Comparison of ENCODE assay signal across 15 mouse cellular contexts in the genomic region with DNA sequence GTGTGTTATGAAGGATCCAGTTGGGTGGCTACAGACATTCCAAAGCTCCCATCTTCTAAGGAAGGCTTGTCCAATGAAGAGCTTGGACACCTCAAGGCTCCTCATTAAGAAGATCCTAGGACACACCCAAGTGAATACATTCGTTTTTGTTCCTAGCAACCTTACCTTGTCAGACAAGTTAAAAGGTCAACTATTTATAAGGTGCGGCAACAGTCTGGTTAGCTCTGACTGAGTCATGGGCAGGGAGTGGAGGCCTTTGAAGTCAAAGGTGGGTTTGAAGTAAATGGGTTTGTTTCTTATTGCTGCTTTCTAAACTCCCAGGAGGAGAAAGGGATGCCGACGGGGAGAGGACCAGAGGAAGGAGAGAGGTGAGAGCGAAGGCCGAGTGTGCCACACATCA.
"Had no signal": no experiment of that assay in that cellular context is flagged by ENCODE, and none has a peak within 500 bp of the region (broad histone marks: within the 10 kb centered on the region; RNA-seq: fewer than 3 reads in every experiment).

No protein-coding gene starts in this region.

- H3K27me3 ChIP-seq: liver, embryonic 15.5 days; midbrain, embryonic 12.5 days; neural tube, embryonic 13.5 days had no signal

- H3K4me3 ChIP-seq: layer of hippocampus, adult 2 months; liver, embryonic 15.5 days; midbrain, embryonic 12.5 days; neural tube, embryonic 13.5 days had no signal

- ATAC-seq: midbrain, embryonic 16.5 days had no signal

- H3K9ac ChIP-seq: liver, embryonic 15.5 days; lung, embryonic 14.5 days; midbrain, embryonic 12.5 days; neural tube, embryonic 13.5 days had no signal

- H3K4me1 ChIP-seq: liver, embryonic 15.5 days had no signal

- H3K27ac ChIP-seq: layer of hippocampus, adult 2 months; liver, embryonic 15.5 days; macrophage; midbrain, embryonic 12.5 days; neural tube, embryonic 13.5 days had no signal

- H3K4me2 ChIP-seq: liver, embryonic 11.5 days; liver, embryonic 15.5 days; lung, embryonic 14.5 days; midbrain, embryonic 12.5 days; neural tube, embryonic 13.5 days had no signal

- H3K9me3 ChIP-seq: liver, embryonic 15.5 days; midbrain, embryonic 12.5 days; neural tube, embryonic 13.5 days had no signal

- DNase-seq: kidney, adult 18-20 months; kidney, postnatal 10 days; kidney, postnatal 4 days; lung, embryonic 14.5 days; lung, postnatal 14 days; retina, postnatal 1 day; right cerebral cortex, postnatal 4 days; thymus, postnatal 4 days had no signal

- H3K36me3 ChIP-seq: liver, embryonic 15.5 days; midbrain, embryonic 12.5 days; neural tube, embryonic 13.5 days had no signal
